Mouse (Mus musculus): ENCODE results near the gene Tha1.

Tha1 gene

DNA sequence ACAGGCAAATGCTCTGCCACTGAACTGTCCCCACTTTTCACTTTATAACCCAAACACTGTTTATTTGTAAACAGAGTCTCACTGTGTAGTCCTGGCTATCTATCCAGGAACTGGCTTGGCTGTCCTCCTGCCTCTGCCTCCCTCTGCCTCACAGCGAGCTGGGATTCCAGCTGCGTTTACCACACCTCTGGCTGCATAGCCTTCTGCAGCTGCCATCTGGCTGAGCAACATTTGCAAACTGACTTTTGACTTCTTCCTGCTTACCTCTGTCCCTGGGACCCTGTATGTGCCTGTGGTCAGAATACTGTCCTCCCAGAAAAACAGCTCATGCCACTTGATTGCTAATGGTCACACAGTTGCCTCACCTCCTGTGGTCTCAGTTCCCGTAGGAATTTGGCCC lies 45.9 kb downstream of the Tha1 start:
- intact Hi-C loops (cut with DNase I) = loop anchor here (10.0 kb wide), 1 partner anchor 443 kb away; no protein-coding TSS in a partner anchor

DNA sequence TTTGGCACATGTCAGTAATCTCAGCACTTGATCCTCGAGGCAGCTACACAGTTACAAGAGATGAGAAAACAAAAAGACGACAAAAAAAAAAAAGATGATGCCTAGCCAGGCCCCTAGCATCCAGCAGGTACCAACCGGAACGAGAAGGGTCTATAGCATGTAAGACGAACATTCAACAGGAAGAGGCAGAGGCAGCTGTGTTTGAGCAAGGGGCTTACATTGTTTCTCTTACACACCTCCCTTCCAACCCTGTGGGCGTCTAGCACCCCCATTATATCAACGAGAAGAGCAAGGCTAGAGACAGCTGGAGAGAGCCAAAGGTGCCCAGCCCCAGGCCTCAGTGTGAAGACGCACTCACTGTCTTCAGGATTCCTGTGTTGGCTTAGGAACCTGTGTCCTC lies 46.4 kb downstream of the Tha1 start:
- intact Hi-C loops (cut with DNase I) = loop anchor here (10.0 kb wide), 1 partner anchor 442 kb away; no protein-coding TSS in a partner anchor

DNA sequence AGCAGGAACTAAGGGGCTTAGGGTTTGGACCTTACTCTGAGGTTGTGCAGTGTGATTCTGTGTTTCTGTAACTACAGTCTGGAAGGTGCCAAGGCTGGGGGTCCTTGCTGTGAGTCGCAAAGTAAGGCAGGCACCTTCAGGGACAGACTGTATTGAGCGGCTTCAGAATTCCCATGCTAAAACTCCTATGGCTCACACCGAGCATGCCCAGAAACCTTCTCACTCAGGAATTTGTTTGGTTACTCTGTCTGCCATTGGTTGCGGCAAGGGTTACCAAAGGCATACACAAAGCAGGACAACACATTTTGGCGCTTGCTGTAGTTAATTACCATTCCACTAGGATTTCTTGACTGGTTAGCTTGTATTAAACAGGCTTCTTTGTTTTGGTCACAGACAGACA lies 47.1 kb downstream of the Tha1 start:
- intact Hi-C loops (cut with DNase I) = loop anchor here (10.0 kb wide), 1 partner anchor 441 kb away; no protein-coding TSS in a partner anchor

- intact Hi-C loops (cut with DNase I) = loop anchor here (10.0 kb wide), 1 partner anchor 441 kb away; no protein-coding TSS in a partner anchor
Observed at GRCm38 (mm10) chr11:117825333-117826101, 47.8 kb downstream of the Tha1 start, which contains the start of the genes Afmid and Tk1. Afmid (plus strand) TSS chr11:117825924. Tk1 (minus strand) TSS chr11:117826092.

DNA sequence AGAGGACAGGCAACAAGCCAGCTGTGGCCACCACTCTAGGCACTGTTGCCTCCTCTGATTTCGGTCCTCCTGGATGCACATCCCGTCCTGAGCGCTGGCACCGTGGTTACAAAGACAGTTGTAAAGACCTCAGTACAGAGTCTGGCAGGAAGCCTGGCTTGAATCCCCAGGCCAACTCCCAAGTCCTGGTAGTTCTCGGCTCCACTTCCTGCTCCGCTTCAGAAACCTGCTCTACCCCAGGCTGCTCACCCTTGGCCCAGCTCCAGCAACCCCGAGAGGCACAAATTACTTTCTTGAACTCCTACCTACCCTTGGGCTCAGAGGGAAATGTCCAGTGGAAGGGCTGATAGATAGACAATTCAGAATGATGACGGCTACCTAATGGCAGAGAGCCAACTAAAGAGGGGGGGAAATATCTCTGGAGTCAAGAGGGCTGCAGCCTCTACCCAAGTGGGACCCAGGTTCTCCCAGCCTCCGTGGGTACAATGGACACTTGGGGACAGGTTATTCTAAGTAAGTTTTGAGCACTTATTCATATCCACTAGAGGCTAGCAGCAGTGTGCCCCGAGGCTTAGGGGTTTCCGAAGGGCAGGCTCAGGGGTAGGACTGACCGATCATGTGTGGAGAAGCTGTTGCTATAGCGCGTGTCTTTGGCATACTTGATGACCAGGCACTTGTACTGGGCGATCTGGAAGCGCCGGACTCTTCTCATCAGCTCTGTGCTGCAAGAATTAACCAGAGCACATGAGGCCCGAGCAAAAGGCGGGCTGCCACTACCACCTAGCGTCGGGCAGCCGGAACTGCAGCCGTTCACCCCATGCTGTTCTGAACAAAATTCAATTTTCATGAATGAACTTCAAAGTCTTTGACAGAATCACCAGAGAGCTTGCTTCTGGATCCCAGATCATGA lies 49.0 kb downstream of the Tha1 start:
- intact Hi-C loops (cut with DNase I) = loop anchor here (5.0 to 10.0 kb wide), 3 partner anchors 37 to 440 kb away; no protein-coding TSS in a partner anchor

GRCm38 (mm10) chr11:117823411-117823810 lies 49.9 kb downstream of the Tha1 start:
- intact Hi-C loops (cut with DNase I) = loop anchor here (5.0 to 10.0 kb wide), 3 partner anchors 36 to 439 kb away; no protein-coding TSS in a partner anchor

DNA sequence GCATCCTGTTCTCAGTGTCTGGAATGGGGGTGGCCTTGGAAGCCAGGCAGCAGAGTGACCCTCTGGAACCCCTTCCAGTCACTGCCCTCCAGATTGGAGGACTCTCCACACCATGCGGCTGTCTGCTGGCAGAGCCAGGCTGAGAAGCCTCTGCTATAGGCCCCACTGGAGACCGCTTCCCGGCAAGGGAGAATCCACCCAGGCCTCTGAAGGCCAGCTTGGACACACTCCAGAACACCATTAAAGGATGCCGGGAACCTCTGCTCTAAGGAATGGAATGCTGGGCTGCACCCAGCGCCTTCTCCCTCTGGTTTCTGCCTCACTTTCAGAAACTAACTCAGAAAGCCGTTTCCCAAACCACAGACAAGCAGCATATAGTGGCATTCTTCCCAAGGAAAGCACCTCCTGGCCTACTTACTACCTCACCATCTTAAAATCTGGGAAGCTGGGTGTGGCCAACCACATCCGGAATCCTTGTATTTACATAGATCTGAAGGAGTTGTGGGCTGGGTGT lies 50.5 kb downstream of the Tha1 start:
- intact Hi-C loops (cut with DNase I) = loop anchor here (5.0 to 10.0 kb wide), 3 partner anchors 35 to 438 kb away; no protein-coding TSS in a partner anchor

DNA sequence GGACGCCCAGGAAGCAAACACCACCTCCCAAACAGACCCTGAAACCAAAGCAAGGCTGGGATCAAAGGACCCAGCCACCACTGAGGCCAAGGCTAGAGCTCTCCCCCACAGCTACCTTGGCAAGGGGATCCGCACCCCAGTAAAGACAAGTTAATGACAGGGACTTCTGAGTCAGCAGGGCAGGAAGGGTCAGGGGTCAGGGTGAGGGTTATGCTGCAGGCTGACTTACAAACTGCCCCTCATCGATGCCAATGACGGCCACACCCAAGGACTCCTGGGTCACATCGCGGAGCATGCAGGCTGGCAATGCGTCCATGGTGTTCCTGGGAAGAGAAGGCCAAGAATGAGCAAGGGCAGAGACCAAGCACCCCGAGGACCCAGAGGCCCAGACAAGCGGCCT lies 51.4 kb downstream of the Tha1 start:
- intact Hi-C loops (cut with DNase I) = loop anchor here (5.0 to 10.0 kb wide), 3 partner anchors 35 to 437 kb away; no protein-coding TSS in a partner anchor

- intact Hi-C loops (cut with DNase I) = loop anchor here (5.0 to 10.0 kb wide), 3 partner anchors 33 to 435 kb away; no protein-coding TSS in a partner anchor
Observed at GRCm38 (mm10) chr11:117820173-117820572, 53.1 kb downstream of the Tha1 start.

DNA sequence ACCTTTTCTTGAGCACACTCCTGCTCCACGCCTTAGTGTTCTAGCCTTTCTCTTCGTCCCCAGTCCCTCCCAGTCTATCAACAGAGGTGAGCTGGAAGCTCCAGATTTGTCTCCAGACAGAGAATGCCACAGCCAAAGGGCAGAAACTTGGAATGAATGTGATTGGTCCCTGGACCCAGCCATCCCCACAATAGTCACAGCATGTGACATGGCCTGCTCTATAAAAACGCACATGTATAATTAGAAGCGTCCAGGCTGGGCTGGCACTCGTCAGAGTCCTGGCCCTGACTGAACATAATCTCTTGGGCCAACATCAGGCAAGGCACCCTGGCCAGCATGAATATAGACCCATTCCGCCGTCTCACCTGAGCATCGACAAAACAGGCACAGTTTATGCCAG lies 54.2 kb downstream of the Tha1 start:
- intact Hi-C loops (cut with DNase I) = no loop called here
